Mouse (Mus musculus) MEL (cell line): ENCODE measurements around the gene Gsap. TPM values are rescaled to one million over a fixed set of nuclear protein-coding genes. Genes with fewer than 3 reads are reported as not detected.

Experiments
- DNase-seq: peaks from one replicate; pipeline ENCODE4 v3.0.0; 2011; ENCODE audit warnings: low read depth, low spot score
- H3K27ac ChIP-seq: 2 replicates; pipeline ENCODE4 v1.5.1; 2012; ENCODE audit warnings: low read depth, mild to moderate bottlenecking, control low read depth, low read length, moderate library complexity; ENCODE audit not compliant: control insufficient read depth
- H3K27me3 ChIP-seq, 2 experiments: fragments of 150-350 bp in 1 of 2; sonication (generic) in 1 of 2; 2 replicates each; pipeline ENCODE4 v1.6.1; 2012; ENCODE audit warnings: low read length in 2 of 2, mild to moderate bottlenecking in 2 of 2, improper control_type of control experiment in 1 of 2, moderate library complexity in 1 of 2; ENCODE audit not compliant: insufficient read depth in 2 of 2, control insufficient read depth in 1 of 2
- H3K36me3 ChIP-seq, 2 experiments: 2 replicates each; pipeline ENCODE4 v1.6.1; 2012 to 2014; ENCODE audit warnings: low read length in 2 of 2, improper control_type of control experiment in 1 of 2, inconsistent platforms in 1 of 2, mild to moderate bottlenecking in 1 of 2; ENCODE audit not compliant: insufficient read depth in 2 of 2, control insufficient read depth in 1 of 2
- H3K4me1 ChIP-seq, 2 experiments: fragments of 150-350 bp in 1 of 2; sonication (generic) in 1 of 2; 2 replicates each; pipeline ENCODE4 v1.6.1; 2012; ENCODE audit warnings: low read length in 2 of 2, improper control_type of control experiment in 1 of 2, mild to moderate bottlenecking in 1 of 2; ENCODE audit not compliant: insufficient read depth in 2 of 2, control insufficient read depth in 1 of 2
- H3K4me3 ChIP-seq, 2 experiments: fragments of 150-350 bp in 1 of 2; sonication (generic) in 1 of 2; 2 replicates each; pipeline ENCODE4 v1.5.1; 2012; ENCODE audit warnings: low read depth in 2 of 2, low read length in 2 of 2, mild to moderate bottlenecking in 2 of 2, moderate library complexity in 2 of 2, control low read depth in 1 of 2, improper control_type of control experiment in 1 of 2; ENCODE audit not compliant: control insufficient read depth in 1 of 2, insufficient read depth in 1 of 2
- H3K79me2 ChIP-seq: 2 replicates; pipeline ENCODE4 v1.6.1; 2012; ENCODE audit warnings: mild to moderate bottlenecking, low read length, moderate library complexity; ENCODE audit not compliant: control insufficient read depth, poor library complexity, insufficient read depth
- H3K9ac ChIP-seq: 2 replicates; pipeline ENCODE4 v1.6.1; 2012; ENCODE audit warnings: low read depth, mild to moderate bottlenecking, control low read depth, low read length, moderate library complexity; ENCODE audit not compliant: control insufficient read depth, poor library complexity, severe bottlenecking
- H3K9me3 ChIP-seq: fragments of 150-350 bp; sonication (generic); replicated peaks from 2 replicates; pipeline ENCODE4 v1.6.1; 2012; ENCODE audit warnings: mild to moderate bottlenecking, low read length, improper control_type of control experiment, moderate library complexity; ENCODE audit not compliant: insufficient read depth
- CHD1 ChIP-seq: IDR thresholded peaks from 2 replicates; pipeline ENCODE4 v1.6.1; 2012; ENCODE audit warnings: low read depth, mild to moderate bottlenecking, inconsistent platforms, low read length, improper control_type of control experiment
- CHD2 ChIP-seq: IDR thresholded peaks from 2 replicates; pipeline ENCODE4 v1.6.1; 2011; ENCODE audit warnings: low read length, improper control_type of control experiment
- CTCF ChIP-seq, 3 experiments: IDR thresholded peaks in 2 of 3; conservative IDR thresholded peaks in 1 of 3; 2 replicates each; pipeline ENCODE4 v1.5.1; 2011 to 2012; ENCODE audit warnings: low read length in 3 of 3, low read depth in 2 of 3, mild to moderate bottlenecking in 2 of 3, improper control_type of control experiment in 1 of 3, inconsistent platforms in 1 of 3, mixed read lengths in 1 of 3, moderate library complexity in 1 of 3; ENCODE audit not compliant: control insufficient read depth in 1 of 3, insufficient read depth in 1 of 3, poor library complexity in 1 of 3, severe bottlenecking in 1 of 3
- EP300 ChIP-seq, 2 experiments: IDR thresholded peaks; 2 replicates each; pipeline ENCODE4 v1.6.1; 2011; ENCODE audit warnings: improper control_type of control experiment in 2 of 2, low read length in 2 of 2, low read depth in 1 of 2, mild to moderate bottlenecking in 1 of 2
- ETS1 ChIP-seq: IDR thresholded peaks from 2 replicates; pipeline ENCODE4 v1.6.1; 2012; ENCODE audit warnings: low read depth, mild to moderate bottlenecking, inconsistent platforms, low read length, improper control_type of control experiment, moderate library complexity
- GATA1 ChIP-seq: IDR thresholded peaks from 2 replicates; pipeline ENCODE4 v1.6.1; 2011; ENCODE audit warnings: low read depth, low read length, improper control_type of control experiment
- HCFC1 ChIP-seq: IDR thresholded peaks from 2 replicates; pipeline ENCODE4 v1.6.1; 2012; ENCODE audit warnings: low read depth, mild to moderate bottlenecking, inconsistent platforms, low read length, improper control_type of control experiment, moderate library complexity
- JUND ChIP-seq: IDR thresholded peaks from 2 replicates; pipeline ENCODE4 v1.6.1; 2011; ENCODE audit warnings: low read depth, mild to moderate bottlenecking, improper control_type of control experiment, low read length
- KAT2A ChIP-seq: conservative IDR thresholded peaks from 2 replicates; pipeline ENCODE4 v1.6.1; 2012; ENCODE audit warnings: low read depth, low read length, improper control_type of control experiment, inconsistent platforms
- MAFK ChIP-seq: IDR thresholded peaks from 2 replicates; pipeline ENCODE4 v1.6.1; 2011; ENCODE audit warnings: low read depth, mild to moderate bottlenecking, low read length, improper control_type of control experiment, borderline replicate concordance
- MAX ChIP-seq: IDR thresholded peaks from 2 replicates; pipeline ENCODE4 v1.6.1; 2011; ENCODE audit warnings: low read length, improper control_type of control experiment
- MAZ ChIP-seq: IDR thresholded peaks from 2 replicates; pipeline ENCODE4 v1.6.1; 2012; ENCODE audit warnings: low read depth, mild to moderate bottlenecking, inconsistent platforms, low read length, improper control_type of control experiment
- MXI1 ChIP-seq: IDR thresholded peaks from 2 replicates; pipeline ENCODE4 v1.6.1; 2011; ENCODE audit warnings: mild to moderate bottlenecking, low read depth, low read length, improper control_type of control experiment
- MYB ChIP-seq: IDR thresholded peaks from 2 replicates; pipeline ENCODE4 v1.6.1; 2011; ENCODE audit warnings: mild to moderate bottlenecking, low read depth, low read length, improper control_type of control experiment
- POLR2AphosphoS5 ChIP-seq: IDR thresholded peaks from 2 replicates; pipeline ENCODE4 v1.6.1; 2012; ENCODE audit warnings: low read depth, borderline replicate concordance, mild to moderate bottlenecking, inconsistent platforms, low read length, moderate library complexity, mixed read lengths
- RCOR1 ChIP-seq: IDR thresholded peaks from 2 replicates; pipeline ENCODE4 v1.6.1; 2012; ENCODE audit warnings: low read depth, mild to moderate bottlenecking, inconsistent platforms, low read length, improper control_type of control experiment
- SIN3A ChIP-seq: IDR thresholded peaks from 2 replicates; pipeline ENCODE4 v1.6.1; 2012; ENCODE audit warnings: low read length, improper control_type of control experiment, inconsistent platforms
- SMC3 ChIP-seq: IDR thresholded peaks from 2 replicates; pipeline ENCODE4 v1.6.1; 2011; ENCODE audit warnings: low read depth, low read length, improper control_type of control experiment
- TAL1 ChIP-seq: IDR thresholded peaks from 2 replicates; pipeline ENCODE4 v1.6.1; 2012; ENCODE audit warnings: mild to moderate bottlenecking, inconsistent platforms, low read length, moderate library complexity, mixed read lengths
- TCF12 ChIP-seq: IDR thresholded peaks from 2 replicates; pipeline ENCODE4 v1.6.1; 2014; ENCODE audit warnings: low read depth, mild to moderate bottlenecking, inconsistent platforms, low read length, improper control_type of control experiment, moderate library complexity
- UBTF ChIP-seq: IDR thresholded peaks from 2 replicates; pipeline ENCODE4 v1.6.1; 2012; ENCODE audit warnings: low read depth, mild to moderate bottlenecking, inconsistent platforms, low read length, improper control_type of control experiment, moderate library complexity, borderline replicate concordance; ENCODE audit not compliant: insufficient read depth
- USF1 ChIP-seq: IDR thresholded peaks from 2 replicates; pipeline ENCODE4 v1.6.1; 2014; ENCODE audit warnings: low read depth, mild to moderate bottlenecking, inconsistent platforms, low read length, improper control_type of control experiment, moderate library complexity
- ZC3H11A ChIP-seq: IDR thresholded peaks from 2 replicates; pipeline ENCODE4 v1.6.1; 2012; ENCODE audit warnings: low read depth, mild to moderate bottlenecking, inconsistent platforms, low read length, improper control_type of control experiment
- ZMIZ1 ChIP-seq: IDR thresholded peaks from 2 replicates; pipeline ENCODE4 v1.6.1; 2012; ENCODE audit warnings: low read depth, mild to moderate bottlenecking, inconsistent platforms, low read length, improper control_type of control experiment, moderate library complexity
- ZNF384 ChIP-seq: IDR thresholded peaks from 2 replicates; pipeline ENCODE4 v1.6.1; 2012; ENCODE audit warnings: low read depth, mild to moderate bottlenecking, inconsistent platforms, low read length, improper control_type of control experiment
- polyA plus RNA-seq, 2 experiments: library from polyadenylated mRNA; stranded (reverse) in 1 of 2; unstranded in 1 of 2; fragments of >175 nt in 1 of 2; fragments of >200 nt in 1 of 2; gene quantifications; 2 replicates each; pipeline versions ENCODE4 v1.2.1 to v1.2.4; 2012; ENCODE audit warnings: low replicate concordance in 2 of 2, low read depth in 1 of 2; ENCODE audit not compliant: insufficient read length in 2 of 2, insufficient read depth in 1 of 2, missing spikeins in 1 of 2
- total RNA-seq: library from RNA; depleted of rRNA; stranded (reverse); fragments of 300-350 nt; gene quantifications from 2 replicates; pipeline ENCODE4 v1.2.3, GENCODE M21; 2012

The Gsap gene
- total and polyA plus RNA-seq, 3 experiments = 0.19 to 0.22 TPM; not detected in 1

DNA sequence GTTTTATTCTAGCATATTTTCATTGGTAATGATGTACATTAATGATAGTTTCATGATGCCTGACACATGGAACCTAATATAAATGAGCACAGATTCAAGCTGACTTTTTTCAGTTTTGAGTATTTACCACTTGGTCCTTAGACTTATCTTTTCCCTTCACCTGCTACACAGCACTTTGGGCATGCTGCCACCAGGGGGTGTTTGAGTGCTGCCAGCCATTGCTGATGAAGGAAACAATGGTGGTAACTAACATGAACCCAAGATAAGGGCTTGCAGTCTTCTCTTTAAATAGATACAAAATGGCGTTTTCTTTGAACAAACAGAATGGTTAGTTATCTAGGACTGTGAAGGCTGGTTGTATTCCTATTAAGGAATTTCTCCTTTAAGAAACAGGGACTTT, 140.4 kb downstream of the Gsap start (continued):
- TF ChIP-seq TAL1 = peak; percentile 49
- peak; percentile 95 to 100 (median 95) for TF ChIP-seq CTCF (IDR thresholded peaks at IDR 0.05 in 2 of 3, conservative IDR thresholded peaks at IDR 0.05 in 1 of 3; ENCODE audit: control insufficient read depth in 1 of 3, insufficient read depth in 1 of 3, low read depth in 2 of 3, low read length in 3 of 3, poor library complexity in 1 of 3, severe bottlenecking in 1 of 3)
- TF ChIP-seq GATA1 = peak; percentile 91
- 0 out of 2 replicates have a peak, but pooled peaks have one; percentile 61 for TF ChIP-seq HCFC1
- TF ChIP-seq ETS1 = peak; percentile 63; the same call in 1 of the 2 replicates
- no peak for TF ChIP-seq CHD1
- peak; percentile 34 to 65; a peak in 3 of 4 replicates for TF ChIP-seq EP300 (IDR thresholded peaks at IDR 0.05; ENCODE audit: low read depth in 1 of 2, low read length in 2 of 2)
- TF ChIP-seq CHD2 = no peak
- no peak for TF ChIP-seq ZMIZ1
- TF ChIP-seq MAX = 0 out of 2 replicates have a peak, but pooled peaks have one; percentile 19
- TF ChIP-seq USF1 = no peak
- peak; percentile 81 for TF ChIP-seq SIN3A
- TF ChIP-seq MAZ = peak; percentile 58; the same call in 1 of the 2 replicates
- no peak for TF ChIP-seq MYB
- TF ChIP-seq UBTF = no peak
- TF ChIP-seq MAFK = no peak
- TF ChIP-seq ZNF384 = 0 out of 2 replicates have a peak, but pooled peaks have one; percentile 27
- TF ChIP-seq SMC3 = peak; percentile 100
- TF ChIP-seq TCF12 = peak; percentile 72
- peak; percentile 100 for TF ChIP-seq ZC3H11A
- no peak for TF ChIP-seq RCOR1
- no peak for TF ChIP-seq KAT2A
- peak; percentile 22; the same call in 1 of the 2 replicates for TF ChIP-seq JUND
- peak; percentile 46 for TF ChIP-seq MXI1

DNA sequence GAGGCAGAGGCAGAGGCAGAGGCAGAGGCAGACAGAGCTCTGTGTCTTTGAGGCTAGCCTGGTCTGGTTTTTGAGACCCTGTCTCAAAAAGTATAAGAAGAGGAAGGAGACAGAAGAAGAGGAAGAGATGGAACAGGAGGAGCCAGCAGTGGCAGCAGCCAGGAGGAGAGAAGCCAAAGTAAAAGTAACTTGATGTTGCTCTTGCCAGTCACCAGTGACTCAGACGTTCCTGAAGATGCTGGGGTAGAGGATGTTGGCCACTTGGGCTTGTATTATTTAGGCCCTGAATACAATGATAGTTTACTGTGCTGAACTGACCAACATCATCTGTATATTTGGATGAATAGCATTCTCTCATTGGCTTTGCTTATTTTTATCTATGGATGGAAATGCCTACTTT, 142.5 kb downstream of the Gsap start:
- peaks cover 0 to 18% of the 10 kb centered on the region in 2 experiments; a peak in 2 of 4 replicates for H3K36me3 ChIP-seq
- H3K4me1 ChIP-seq = peaks cover 14 to 24% of the 10 kb centered on the region in 2 experiments
- no peaks in the 10 kb centered on the region for H3K79me2 ChIP-seq
- H3K27ac ChIP-seq = no peak overlapping the region
- peak; percentile 39 for DNase-seq
- no peak overlapping the region for H3K4me3 ChIP-seq
- no peak overlapping the region for H3K9ac ChIP-seq
- no peaks in the 10 kb centered on the region for H3K9me3 ChIP-seq
- no peaks in the 10 kb centered on the region for H3K27me3 ChIP-seq
- TF ChIP-seq POLR2AphosphoS5 = no peak
